Mouse (Mus musculus): ENCODE data around the gene Ccl1. TPM values are rescaled to one million over a fixed set of nuclear protein-coding genes. Genes with fewer than 3 reads are reported as not detected.

Ccl1 gene
- polyA plus RNA-seq, 1 experiment from 2014 or later: not detected

- no peaks in the 10 kb centered on the region for H3K36me3 ChIP-seq (ENCODE audit: insufficient read depth, low read length)
- 70% methylated on average over 8 of the region's 8 CpGs for WGBS
- no peak overlapping the region for H3K4me2 ChIP-seq (replicated peaks; ENCODE audit: low read depth, low read length)
- ATAC-seq (no peak), DNase-seq (ENCODE audit: low spot score) (no peak)
- no peaks in the 10 kb centered on the region for H3K27me3 ChIP-seq (replicated peaks; ENCODE audit: insufficient read depth, low read length)
- H3K4me1 ChIP-seq (ENCODE audit: insufficient read depth, low read depth, low read length): no peaks in the 10 kb centered on the region
- H3K9ac ChIP-seq (replicated peaks; ENCODE audit: low read depth): no peak overlapping the region
- no peak overlapping the region for H3K27ac ChIP-seq (ENCODE audit: low read length)
- no peaks in the 10 kb centered on the region for H3K9me3 ChIP-seq (ENCODE audit: low read length)
- no peak overlapping the region for H3K4me3 ChIP-seq (ENCODE audit: low read depth, low read length)
- TF ChIP-seq CTCF (IDR thresholded peaks at IDR 0.05): no peak
- TF ChIP-seq EP300 (IDR thresholded peaks at IDR 0.05): no peak
Observed at GRCm38 (mm10) chr11:82181331-82181730, 124.2 kb downstream of the Ccl1 start.

GRCm38 (mm10) chr11:82178161-82178560 lies 127.3 kb downstream of the Ccl1 start:
- WGBS: 60% methylated on average over 5 of the region's 5 CpGs
- no peaks in the 10 kb centered on the region for H3K4me1 ChIP-seq (ENCODE audit: insufficient read depth, low read depth, low read length)
- no peaks in the 10 kb centered on the region for H3K36me3 ChIP-seq (ENCODE audit: insufficient read depth, low read length)
- H3K4me3 ChIP-seq (ENCODE audit: low read depth, low read length): no peak overlapping the region
- H3K27ac ChIP-seq (ENCODE audit: low read length): no peak overlapping the region
- ATAC-seq (no peak), DNase-seq (ENCODE audit: low spot score) (no peak)
- H3K27me3 ChIP-seq (replicated peaks; ENCODE audit: insufficient read depth, low read length): no peaks in the 10 kb centered on the region
- H3K4me2 ChIP-seq (replicated peaks; ENCODE audit: low read depth, low read length): no peak overlapping the region
- no peak overlapping the region for H3K9ac ChIP-seq (replicated peaks; ENCODE audit: low read depth)
- no peaks in the 10 kb centered on the region for H3K9me3 ChIP-seq (ENCODE audit: low read length)
- TF ChIP-seq CTCF (IDR thresholded peaks at IDR 0.05): no peak
- no peak for TF ChIP-seq EP300 (IDR thresholded peaks at IDR 0.05)

- peak; percentile 56; the same call in 1 of the 2 replicates for ATAC-seq
Observed at GRCm38 (mm10) chr11:82177711-82178110, 127.8 kb downstream of the Ccl1 start.

GRCm38 (mm10) chr11:82174794-82175193 lies 130.7 kb downstream of the Ccl1 start:
- Histone ChIP-seq H3K36me3 (ENCODE audit: insufficient read depth, low read length) (no peaks in the 10 kb centered on the region), H3K4me1 (ENCODE audit: insufficient read depth, low read depth, low read length) (no peaks in the 10 kb centered on the region), H3K9ac (replicated peaks; ENCODE audit: low read depth) (no peak overlapping the region), H3K4me3 (ENCODE audit: low read depth, low read length) (no peak overlapping the region), H3K27me3 (replicated peaks; ENCODE audit: insufficient read depth, low read length) (no peaks in the 10 kb centered on the region), H3K4me2 (replicated peaks; ENCODE audit: low read depth, low read length) (no peak overlapping the region), H3K9me3 (ENCODE audit: low read length) (no peaks in the 10 kb centered on the region), H3K27ac (ENCODE audit: low read length) (no peak overlapping the region)
- WGBS: 19% methylated on average over 3 of the region's 3 CpGs
- TF ChIP-seq CTCF (IDR thresholded peaks at IDR 0.05) (peak; percentile 76), EP300 (IDR thresholded peaks at IDR 0.05) (peak; percentile 16; the same call in 1 of the 2 replicates)
- DNase-seq (ENCODE audit: low spot score) (peak; percentile 63), ATAC-seq (no peak)

More at GRCm38 (mm10) chr11:82177711-82178110, 127.8 kb downstream of the Ccl1 start:
- DNase-seq (ENCODE audit: low spot score): peak; percentile 79
- TF ChIP-seq CTCF (IDR thresholded peaks at IDR 0.05) (peak; percentile 84), EP300 (IDR thresholded peaks at IDR 0.05) (no peak)
- no peak overlapping the region for H3K27ac ChIP-seq (ENCODE audit: low read length)
- H3K9me3 ChIP-seq (ENCODE audit: low read length): no peaks in the 10 kb centered on the region
- H3K27me3 ChIP-seq (replicated peaks; ENCODE audit: insufficient read depth, low read length): no peaks in the 10 kb centered on the region
- H3K9ac ChIP-seq (replicated peaks; ENCODE audit: low read depth): no peak overlapping the region
- no peak overlapping the region for H3K4me2 ChIP-seq (replicated peaks; ENCODE audit: low read depth, low read length)
- no peaks in the 10 kb centered on the region for H3K36me3 ChIP-seq (ENCODE audit: insufficient read depth, low read length)
- H3K4me1 ChIP-seq (ENCODE audit: insufficient read depth, low read depth, low read length): no peaks in the 10 kb centered on the region
- no peak overlapping the region for H3K4me3 ChIP-seq (ENCODE audit: low read depth, low read length)
- 28% methylated on average over 5 of the region's 5 CpGs for WGBS

GRCm38 (mm10) chr11:82173491-82173890 lies 132.0 kb downstream of the Ccl1 start:
- H3K4me1 ChIP-seq (ENCODE audit: insufficient read depth, low read depth, low read length): no peaks in the 10 kb centered on the region
- no peak overlapping the region for H3K4me2 ChIP-seq (replicated peaks; ENCODE audit: low read depth, low read length)
- no peaks in the 10 kb centered on the region for H3K27me3 ChIP-seq (replicated peaks; ENCODE audit: insufficient read depth, low read length)
- no peak overlapping the region for H3K9ac ChIP-seq (replicated peaks; ENCODE audit: low read depth)
- no peaks in the 10 kb centered on the region for H3K9me3 ChIP-seq (ENCODE audit: low read length)
- ATAC-seq: no peak
- no peak overlapping the region for H3K27ac ChIP-seq (ENCODE audit: low read length)
- no peak overlapping the region for H3K4me3 ChIP-seq (ENCODE audit: low read depth, low read length)
- H3K36me3 ChIP-seq (ENCODE audit: insufficient read depth, low read length): no peaks in the 10 kb centered on the region
- no peak for TF ChIP-seq CTCF (IDR thresholded peaks at IDR 0.05)
- TF ChIP-seq EP300 (IDR thresholded peaks at IDR 0.05): no peak
- no peak for DNase-seq (ENCODE audit: low spot score)
- WGBS: 75% methylated on average over 2 of the region's 2 CpGs

- WGBS: 46% methylated on average over 7 of the region's 7 CpGs
- TF ChIP-seq EP300 (IDR thresholded peaks at IDR 0.05): peak; percentile 82
- no peak for TF ChIP-seq CTCF (IDR thresholded peaks at IDR 0.05)
- Histone ChIP-seq H3K4me2 (replicated peaks; ENCODE audit: low read depth, low read length) (no peak overlapping the region), H3K27ac (ENCODE audit: low read length) (peak overlapping the region; percentile 60), H3K27me3 (replicated peaks; ENCODE audit: insufficient read depth, low read length) (no peaks in the 10 kb centered on the region), H3K4me1 (ENCODE audit: insufficient read depth, low read depth, low read length) (no peaks in the 10 kb centered on the region), H3K9me3 (ENCODE audit: low read length) (no peaks in the 10 kb centered on the region), H3K36me3 (ENCODE audit: insufficient read depth, low read length) (no peaks in the 10 kb centered on the region), H3K9ac (replicated peaks; ENCODE audit: low read depth) (no peak overlapping the region), H3K4me3 (ENCODE audit: low read depth, low read length) (no peak overlapping the region)
- DNase-seq (ENCODE audit: low spot score) (peak; percentile 92), ATAC-seq (peak; percentile 92)
Observed at GRCm38 (mm10) chr11:82171316-82172071, 134.0 kb downstream of the Ccl1 start.
